Mouse (Mus musculus) spleen, postnatal 36 days (tissue): ENCODE data around the gene Snx5.

Experiments used
- DNase-seq, 2 experiments: peaks; one replicate each; pipeline ENCODE4 v3.0.0; 2022; ENCODE audit warnings: low spot score in 2 of 2, mixed read lengths in 1 of 2

The Snx5 gene

DNA sequence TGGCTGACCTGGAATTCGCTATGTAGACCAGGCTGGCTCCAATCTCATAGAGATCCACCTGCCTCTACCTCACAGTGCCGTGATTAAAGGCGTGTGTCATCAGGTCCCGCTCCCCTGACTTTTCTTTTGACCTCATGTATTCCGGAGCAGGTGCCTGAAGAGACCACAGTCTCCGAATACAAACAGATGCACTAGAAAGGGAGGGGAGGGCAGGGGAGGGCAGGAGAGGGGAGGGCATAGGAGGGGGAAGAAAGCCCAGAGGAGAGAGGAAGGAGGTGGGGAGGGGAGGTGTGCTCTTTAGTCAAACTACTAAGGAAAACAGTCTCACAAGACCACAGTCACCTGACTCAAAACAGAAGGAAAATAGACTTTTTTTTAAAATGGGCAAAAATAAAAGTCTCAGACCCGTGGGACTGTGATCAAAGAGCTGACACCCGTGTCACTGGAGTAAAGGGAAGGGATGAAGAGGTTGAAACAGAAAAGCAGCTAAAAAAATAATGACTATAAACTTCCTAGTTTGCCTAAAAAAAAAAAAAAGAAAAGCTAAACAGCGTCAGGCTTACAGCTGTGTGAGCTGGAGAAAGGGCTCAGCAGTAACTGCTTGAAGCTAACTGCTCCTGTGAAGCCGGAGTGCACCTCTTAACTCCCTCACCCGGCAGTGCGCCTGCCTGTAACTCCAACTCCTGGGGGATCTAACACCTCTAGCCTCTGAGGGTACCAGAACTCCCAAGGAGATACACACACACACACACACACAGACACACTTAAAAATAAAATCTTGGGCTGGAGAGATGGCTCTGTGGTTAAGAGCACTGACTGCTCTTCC lies 42.0 kb downstream of the Snx5 start:
- peak; percentile 60 to 62 for DNase-seq

DNA sequence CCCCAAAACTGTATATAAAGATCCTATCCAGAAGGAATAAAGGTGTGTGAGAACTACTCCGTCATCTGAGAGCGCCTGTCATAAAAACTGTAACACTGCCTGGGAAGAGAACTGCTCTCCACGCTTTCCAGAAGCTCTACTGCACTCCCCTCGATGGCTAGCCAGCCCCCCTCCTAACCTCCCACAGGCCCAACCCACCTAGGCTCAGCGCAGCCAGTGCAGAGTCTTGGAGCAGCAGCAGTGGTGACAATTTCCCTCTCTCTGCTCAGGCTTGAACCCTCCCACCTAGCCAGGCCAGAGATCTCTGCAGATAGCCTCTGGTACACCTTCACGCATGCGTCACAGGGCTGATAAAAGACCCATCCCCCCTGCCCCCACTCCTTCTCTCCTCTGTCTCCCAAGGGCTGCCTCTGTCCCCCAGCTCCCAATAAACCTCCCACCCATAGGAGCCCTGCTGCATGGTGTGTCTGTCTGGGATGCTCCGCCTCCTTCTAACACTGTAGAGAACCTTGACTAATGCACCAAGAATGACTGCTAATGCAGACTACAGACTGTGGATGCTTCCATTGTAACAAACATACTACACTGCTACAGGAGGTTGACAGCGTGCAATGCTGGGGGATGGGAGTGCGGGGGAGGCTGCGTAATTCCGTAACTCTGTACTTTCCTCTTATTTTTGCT lies 43.7 kb downstream of the Snx5 start:
- DNase-seq, result no peak

DNA sequence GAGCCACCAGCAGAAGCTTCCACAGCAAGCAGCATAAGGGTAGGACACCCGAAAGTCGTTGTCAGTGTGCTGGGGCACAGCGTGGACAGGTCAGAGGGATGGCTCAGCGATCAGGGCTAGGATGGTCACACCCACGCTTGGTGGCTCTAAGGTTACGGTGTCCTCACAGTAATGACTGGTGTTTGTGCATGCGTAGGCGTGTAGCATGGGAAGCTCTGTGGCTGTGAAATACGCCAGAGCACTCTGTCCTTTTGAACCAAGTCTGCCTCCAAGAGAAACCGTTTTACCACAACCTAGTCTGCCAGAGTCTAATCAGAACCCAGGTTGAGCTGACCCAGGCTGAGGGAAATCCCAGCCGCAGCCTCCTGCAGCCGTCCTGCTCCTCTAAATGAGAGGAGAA lies 46.4 kb downstream of the Snx5 start:
- DNase-seq, result no peak

DNA sequence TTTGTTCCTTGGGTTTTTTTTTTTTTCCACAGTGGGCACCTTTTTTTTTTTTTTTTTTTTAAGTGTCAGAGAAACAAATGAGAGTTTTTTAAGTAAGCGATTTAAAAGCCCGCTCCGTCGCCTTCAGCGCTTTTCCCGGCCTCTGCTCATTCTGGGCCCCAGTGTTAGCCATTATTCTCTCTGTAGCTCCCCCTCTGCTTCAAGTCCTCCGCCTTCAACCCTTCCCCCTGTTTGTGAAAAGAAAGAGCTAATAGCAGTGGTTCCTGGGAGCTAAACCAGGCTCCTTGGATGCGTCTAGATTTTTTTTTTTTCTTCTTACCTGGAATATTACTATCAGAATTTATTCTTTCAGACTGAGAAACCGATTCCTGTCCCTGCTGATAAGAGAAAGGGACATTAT lies 55.1 kb downstream of the Snx5 start:
- DNase-seq, result no peak

DNA sequence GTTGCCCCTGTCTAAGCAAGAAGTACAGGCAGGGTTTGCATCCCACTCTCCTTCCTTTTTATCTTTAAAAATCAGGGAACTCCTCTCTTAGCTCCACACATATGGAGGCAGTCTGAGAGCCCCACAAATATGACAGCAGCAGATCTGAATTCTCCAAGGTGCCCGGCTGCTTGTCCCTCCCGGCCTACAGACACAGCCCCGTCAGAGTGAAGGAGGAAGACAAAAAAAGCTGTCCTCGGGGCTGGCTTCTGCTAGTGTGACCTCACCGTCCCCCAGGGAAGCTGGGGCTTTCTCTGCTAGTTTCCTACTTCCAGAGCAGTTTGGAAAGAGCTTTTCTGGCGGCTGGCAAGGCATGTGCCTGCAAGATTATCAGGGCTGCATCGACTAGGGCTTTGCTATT lies 55.5 kb downstream of the Snx5 start:
- no peak for DNase-seq

DNA sequence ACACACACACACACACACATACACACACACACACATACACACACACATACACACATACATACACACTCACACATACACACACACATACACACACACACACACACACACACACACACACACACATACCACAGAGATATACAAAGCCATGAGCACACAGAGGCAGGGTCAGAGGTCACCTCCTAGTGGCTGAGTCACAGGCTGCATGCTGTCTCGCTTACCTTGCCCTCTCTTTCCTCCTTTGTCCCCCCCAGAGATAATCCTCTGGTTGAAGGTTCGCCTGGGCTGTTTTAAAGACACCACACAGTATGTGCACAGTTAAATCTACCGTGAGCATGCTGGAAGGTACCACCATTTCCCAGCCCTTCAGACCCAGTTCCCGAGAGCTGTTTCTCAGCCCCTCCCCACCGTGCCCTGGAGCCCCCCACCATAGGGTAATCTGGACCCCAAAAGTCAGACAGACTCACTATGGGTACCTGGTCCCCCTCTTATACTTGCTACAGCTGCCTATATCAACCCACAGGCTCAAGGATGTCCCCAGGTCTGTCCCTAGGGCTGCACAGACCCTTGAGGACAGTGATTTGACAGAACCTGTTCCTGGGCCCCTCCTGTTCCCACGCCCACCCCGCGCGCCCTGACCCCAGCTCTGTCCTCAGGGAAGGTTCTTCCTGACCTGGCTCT lies 56.1 kb downstream of the Snx5 start:
- no peak for DNase-seq

DNA sequence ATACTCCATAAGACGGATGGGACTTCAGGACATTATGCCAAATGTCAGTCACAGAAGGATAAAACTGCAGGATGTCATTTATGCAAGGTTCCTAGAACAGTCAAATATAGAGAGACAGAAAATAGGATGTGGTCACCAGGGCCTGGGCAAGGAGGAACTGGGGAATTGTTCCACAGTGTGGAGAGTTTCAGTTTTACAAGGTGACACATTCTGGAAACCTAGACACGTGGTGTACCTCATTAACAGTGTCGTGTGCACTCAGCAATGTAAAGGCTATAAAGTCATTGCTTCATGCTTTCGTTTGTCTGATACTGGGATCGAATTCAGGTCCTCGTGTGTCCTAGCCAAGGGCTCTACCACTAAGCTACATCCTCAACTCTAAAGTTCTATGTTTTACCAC lies 56.9 kb downstream of the Snx5 start:
- peak; percentile 60 to 65 for DNase-seq

DNA sequence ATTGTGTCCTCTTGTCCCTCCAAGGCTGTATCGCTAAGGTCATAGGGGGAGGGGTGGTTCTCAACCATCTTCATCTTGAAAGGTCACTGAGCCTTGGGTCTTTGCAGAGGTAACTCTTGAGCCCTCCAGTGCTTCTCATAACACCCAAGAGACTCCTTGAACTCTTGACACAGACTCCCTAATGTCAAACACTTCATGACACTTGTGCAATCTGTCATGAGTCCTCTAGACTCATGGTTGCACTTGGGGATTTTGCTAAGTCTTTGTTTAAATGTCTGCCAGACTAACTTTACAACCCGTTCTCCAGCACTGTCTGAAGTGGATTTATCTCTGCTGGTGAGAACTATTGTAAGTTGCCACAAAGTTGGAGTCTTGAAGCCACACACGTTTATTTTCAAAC lies 61.3 kb downstream of the Snx5 start:
- no peak for DNase-seq

DNA sequence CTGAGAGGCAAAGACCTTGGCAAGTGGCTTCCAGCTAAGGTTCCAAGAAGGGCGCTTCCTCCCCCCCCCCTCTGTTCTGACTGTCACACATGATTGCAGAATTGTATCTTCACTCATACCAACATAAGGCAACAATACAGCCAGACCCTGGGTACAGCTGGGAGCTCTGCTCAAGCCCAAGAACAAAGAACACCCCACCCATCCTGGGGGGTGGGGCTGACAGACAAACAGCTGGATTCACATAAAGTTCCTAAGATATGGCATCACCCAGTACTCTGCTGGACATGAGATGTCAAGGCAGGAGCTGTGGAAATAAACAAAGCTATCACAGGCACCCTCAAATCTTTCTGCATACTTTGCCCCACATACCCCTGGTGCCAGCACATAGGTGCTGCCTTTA lies 63.3 kb downstream of the Snx5 start:
- DNase-seq, result no peak

DNA sequence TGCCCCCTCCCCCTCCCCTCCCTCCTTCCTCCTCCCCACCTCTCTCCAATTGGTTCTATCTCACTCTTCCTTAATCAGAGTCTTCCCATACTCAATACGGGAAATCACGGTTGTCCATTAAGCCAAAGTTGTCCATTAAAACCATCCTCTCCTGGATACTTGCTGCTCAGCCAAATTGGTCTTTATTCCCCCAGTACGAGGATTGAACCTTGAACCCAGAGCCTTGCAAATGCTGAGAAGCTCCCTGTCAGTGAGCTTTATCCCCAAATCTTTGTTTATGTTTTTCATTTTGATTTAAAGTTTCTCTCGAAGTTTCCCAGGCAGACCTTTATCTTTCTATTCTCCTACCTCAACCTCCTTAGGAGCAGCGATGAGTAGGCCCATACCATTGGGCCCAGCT lies 67.7 kb downstream of the Snx5 start:
- no peak for DNase-seq

DNA sequence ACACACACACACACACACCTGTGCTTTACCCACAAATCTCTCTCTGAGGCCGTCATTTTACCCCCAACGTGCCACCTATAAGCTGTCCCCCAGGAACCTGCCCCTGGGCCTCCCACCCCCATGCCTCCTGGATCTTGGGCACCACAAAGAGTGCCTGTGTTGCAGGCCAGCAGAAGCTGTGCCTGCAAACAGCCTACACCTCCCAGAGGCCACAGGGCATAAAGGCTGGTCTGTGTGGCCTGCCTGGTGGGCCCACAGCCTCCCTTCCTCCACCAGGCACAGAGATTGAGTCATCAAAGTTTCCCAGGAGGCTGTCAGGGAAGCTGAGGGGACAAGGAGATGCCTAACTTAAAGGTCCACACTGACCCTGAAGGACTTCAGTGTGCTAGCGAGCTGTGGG lies 68.1 kb downstream of the Snx5 start:
- no peak for DNase-seq

DNA sequence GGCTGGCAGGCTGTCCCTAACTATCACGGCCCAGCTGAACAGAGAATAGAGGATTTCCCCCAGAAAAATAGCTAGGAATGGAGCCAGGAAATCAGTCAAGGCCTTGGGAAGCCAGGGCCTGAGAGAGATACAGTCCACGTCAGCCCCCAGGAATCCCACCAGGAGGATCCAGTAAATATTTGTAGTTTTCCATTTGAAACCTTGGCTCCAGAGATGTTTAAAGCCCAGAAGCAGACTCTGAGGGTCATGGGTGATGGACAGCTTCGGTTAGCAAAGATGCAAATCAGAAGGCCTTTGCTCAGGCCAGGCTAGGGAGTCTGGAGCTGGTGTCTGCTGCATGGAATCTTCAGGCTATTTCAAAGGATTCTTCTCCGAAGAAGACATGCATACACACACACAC lies 68.6 kb downstream of the Snx5 start:
- DNase-seq, result no peak
